Mouse (Mus musculus) kidney, postnatal 10 days (tissue): ENCODE data around the gene Pop4.
"Not testable (repeated sequence)": the region's sequence is repeated elsewhere in the genome, so short reads cannot be mapped to it uniquely, and the experiment has no call there.

Experiments
- DNase-seq: peaks from one replicate; pipeline ENCODE4 v3.0.0; 2021; ENCODE audit warnings: mixed read lengths

Gene Pop4

DNA sequence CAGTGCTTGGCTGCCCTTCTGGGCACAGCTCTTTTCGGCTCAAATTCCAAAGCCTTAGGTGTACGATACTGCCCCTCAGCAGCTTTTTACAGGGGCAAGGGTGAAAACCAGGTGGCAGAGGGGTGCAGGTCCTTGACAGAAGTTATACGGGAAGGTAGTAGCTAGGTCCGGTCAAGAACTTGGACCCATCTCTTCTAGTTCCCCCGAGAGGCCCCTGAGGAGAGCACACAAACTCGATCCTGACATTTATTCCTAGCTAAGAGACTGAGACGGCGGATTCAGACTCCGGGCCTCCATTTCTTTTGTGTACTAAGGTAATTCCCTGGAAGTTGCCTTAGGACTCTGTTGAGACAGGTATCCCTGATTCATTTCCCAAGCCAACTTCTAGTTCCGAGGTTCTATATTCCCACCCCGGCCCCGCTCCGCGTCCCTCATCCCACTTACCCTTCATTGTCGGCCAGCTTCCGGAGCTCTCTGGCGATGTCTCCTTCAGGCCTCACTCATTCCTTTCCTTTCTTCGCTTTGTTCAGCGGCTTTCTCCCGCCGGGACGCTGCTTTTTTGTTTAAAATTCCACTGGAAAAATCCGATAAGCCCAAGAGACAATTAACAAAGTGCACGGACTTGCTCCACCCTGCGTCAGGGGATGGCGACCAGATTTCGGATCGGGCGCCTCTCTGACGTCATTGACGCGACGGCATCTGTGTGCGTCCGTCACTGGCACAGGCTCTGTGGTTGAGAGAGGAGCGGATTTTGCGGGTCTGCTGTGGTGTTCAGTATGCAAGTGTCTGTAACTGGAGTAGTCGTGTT is at the start of gene Pop4:
Gene Pop4, minus strand, starts transcription at position 721 of the 808 bp plus-strand sequence.
- peak; percentile 96 for DNase-seq

DNA sequence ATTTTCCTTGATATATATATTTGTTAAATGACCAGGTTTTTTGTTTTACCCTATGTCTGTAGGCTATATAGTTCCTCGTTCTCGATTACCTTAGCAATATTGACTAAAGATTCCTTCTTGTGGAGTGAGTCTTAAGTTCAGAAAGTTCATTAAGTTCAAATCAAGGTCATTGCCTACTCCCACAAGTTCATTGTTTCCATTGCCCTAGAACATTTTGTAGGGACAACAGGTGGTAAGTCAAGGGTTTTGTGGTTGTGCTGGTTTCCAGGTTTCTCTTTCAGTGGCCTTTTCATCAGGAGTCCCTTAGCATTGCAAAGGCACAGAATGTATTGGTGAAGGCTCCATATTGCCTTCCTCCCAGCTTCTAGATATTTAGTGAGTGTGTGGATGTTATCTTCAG is 49.4 kb upstream of the Pop4 start:
- no peak for DNase-seq

DNA sequence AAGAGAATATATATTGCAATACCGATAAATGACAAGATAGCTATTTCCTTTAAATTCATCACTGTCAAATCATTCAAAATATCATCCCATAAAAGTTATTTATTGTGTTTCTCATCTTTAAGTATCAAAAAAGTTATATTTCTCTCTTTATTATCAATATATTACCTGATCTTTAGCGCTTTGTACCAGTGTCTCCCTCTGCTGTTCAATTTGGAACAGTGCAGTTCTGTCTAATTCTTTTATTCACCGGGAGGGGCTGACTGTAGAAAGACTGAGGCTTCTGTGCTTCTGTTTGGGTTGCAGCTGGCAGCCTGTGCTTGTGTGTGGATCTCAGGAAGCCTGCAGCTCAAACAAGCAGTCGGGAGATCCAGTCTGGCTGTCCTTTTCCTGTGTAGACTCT is 11.0 kb upstream of the Pop4 start:
- not testable (repeated sequence) for DNase-seq

DNA sequence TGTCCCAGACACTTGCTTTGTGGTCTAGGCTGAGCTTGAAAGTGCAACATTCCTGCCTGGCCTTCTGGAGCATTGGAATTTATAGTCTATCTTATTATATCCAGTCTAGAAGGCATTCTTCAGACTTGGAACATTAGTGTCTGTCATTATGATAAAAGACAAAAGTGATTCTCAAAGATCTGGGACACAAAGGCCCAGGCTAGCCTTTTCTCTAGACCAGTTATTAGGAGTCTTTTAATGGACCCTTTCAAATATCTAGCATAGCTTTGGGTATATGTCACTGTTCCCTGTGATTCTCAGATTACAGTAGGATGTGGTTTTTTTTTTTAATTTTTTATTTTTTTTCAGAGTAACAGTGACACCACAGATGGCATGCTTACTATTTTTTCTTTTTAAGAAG is 1.3 kb upstream of the Pop4 start:
- no peak for DNase-seq

DNA sequence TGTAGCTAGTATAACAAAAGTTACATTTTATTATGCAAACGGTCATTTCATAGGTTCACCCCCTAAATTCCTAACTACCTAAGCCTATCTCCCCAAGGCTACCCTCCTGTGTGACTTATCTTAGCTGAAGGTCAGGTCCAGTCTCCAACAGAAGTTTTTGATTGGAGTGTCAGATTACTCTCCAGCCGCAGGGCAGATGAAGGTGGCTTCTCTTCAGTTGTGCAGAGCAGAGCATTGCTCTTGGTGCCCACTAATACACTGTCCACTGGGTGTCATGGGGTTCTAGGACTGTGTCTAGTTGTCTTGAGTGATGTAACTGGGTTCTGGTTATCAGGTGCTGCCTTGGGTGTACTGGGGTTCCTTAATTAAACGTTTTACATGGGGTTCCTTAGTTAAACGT is 636 bp upstream of the Pop4 start:
- no peak for DNase-seq

DNA sequence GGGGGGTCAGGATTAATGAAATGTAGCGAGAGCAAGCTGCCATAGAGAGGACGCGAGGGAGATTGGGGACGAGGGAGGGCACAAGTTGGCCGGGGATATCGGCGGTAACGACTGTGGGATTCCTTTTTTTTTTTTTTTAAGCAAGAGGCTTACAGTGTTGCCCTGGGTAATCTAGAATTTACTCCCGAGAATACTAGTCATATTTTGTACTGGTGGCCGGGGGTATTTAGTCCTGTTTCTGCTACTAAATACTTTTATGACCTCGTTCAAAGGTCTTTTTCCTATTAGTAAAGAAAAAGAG is 238 bp upstream of the Pop4 start:
- DNase-seq = no peak

DNA sequence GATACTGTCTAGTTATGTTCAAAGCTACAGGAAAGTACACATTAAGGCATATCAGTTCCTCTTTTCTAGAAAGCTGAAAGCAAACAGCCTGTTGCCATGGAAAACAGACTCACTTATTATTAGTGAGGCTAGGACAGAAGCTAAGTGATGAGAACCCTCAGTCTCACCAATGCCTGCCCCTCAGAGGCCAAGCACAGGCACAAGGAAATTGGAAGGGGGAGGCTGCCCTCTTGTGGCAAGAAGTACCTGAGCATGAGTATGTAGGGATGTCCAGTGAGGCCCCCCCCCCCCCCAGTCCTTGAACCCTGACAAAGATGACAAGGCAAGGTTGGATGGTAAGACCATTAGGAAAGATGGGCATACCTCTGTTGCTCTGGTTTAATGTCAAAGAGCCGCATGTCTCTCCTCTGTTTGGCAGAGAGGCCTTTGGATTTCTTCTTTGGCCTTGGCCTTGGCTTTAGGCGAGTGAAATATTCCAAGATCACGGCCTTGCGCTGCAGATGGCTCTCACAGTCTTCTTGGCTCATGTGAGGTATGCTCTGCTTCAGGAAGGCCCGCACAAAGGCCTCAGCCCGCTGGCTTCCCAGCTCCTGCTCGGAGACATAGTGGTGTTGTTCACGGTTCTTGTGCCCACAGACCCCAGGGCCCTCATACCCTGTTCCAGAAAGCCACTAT is 4.1 kb downstream of the Pop4 start:
- DNase-seq = peak; percentile 63

DNA sequence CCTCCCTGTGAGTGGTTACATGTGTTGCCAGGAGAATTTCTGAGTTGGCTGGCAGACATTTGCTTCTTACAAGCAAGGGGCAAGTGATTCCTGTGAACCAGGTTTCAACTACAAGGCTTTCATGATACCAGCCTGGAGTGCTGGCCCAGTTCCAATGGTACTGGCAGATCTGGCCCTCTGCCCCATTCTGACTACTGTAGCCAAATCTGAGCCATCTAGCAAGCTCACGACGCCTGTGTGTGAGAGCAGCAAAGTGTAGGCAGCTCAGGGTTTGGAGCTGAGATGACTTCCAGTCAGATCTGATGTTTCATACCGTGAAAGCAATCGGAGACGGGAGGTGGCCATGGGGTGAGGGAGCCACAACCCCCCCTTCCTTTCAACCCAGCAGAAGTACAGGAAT is 8.8 kb downstream of the Pop4 start:
- DNase-seq = peak; percentile 10

DNA sequence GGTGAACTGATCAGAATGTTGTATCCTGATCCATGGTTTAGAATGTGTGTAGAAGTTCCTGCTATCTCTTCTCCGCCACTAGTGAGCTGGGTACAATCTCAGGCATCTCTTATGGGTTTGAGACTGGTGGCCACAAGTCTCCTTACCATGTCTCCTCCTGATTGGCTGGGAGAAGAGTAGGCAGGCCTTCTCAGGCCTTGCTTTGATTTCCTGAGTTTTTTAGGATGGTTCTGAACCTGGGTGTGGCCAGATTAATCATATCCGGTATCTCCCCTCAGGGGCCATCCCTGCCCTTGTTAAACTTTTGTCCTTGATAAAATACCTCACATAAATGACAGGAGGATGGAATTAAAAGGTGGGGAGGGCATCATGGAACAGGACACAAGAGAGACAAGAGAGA is 11.6 kb downstream of the Pop4 start:
- DNase-seq = no peak

DNA sequence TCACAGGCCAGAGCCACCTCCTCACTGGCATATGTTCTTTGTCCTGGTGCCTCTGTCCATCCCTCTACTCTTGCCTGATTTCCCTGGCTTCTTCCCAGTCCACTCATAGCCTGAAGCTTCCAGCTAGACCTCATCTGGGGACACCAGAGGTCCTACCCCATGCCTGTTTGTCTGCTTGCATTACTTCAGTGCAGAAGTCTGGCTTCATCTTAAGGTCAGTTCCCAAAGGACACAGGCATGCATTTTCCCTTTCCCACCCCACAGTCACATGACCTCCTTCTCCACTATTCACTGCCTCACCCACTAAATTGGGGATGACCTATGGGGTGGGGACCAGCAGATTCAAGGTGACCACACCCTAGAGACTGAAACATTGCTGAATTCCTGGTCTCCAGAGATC is 17.8 kb downstream of the Pop4 start:
- DNase-seq = no peak

DNA sequence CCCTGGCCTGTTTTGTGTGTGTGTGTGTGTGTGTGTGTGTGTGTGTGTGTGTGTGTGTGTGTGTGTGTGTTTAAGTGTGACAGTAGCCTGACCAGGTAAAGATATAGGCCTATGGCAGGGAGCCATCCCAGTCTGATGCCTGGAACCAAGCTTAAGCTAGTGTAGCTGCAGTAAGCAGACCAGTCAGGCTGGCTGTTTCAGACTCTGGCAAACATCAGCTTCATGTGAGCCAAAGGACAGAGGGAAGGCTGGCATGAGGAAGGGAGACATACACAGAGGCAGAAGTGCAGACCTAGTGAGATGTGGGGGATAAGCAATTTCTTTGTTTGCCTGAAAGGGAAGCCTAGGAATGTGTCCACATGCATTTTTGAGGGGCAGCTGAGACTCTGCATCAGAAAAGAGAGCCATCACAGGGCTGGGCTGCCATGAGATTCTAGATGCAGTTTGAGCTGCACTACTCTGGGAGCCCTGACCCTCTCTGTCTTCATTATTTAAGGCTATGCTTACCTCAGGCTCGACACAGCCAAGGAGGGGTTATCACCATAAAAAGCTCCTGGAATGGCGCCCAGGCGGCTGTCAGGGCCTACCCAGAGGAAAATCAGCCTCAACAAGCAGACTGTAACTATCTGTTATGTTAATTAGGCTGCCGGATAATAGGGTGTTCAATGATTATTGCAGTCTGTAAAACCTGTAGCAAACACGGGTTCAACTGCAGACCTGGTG is 19.6 kb downstream of the Pop4 start:
- DNase-seq = peak; percentile 50

DNA sequence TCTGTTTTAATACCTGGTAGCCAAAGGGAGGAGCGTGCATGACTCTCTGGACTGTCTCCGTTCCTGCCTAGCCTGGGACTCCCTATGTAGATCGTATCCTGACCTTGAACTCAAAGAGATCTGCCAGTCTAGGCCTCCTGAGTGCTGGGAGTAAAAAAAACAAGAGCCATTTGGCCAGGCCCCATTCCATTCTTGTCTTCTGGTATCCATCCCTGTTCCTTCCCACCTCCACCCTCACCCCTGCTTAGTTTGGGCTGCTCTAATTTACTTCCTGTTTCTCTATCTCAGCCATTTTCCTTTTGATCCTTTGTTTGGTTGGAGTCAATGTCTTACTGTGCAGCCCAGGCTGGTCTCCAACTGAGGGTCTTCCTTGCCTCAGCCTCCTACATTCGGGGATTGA is 28.8 kb downstream of the Pop4 start:
- DNase-seq = no peak

DNA sequence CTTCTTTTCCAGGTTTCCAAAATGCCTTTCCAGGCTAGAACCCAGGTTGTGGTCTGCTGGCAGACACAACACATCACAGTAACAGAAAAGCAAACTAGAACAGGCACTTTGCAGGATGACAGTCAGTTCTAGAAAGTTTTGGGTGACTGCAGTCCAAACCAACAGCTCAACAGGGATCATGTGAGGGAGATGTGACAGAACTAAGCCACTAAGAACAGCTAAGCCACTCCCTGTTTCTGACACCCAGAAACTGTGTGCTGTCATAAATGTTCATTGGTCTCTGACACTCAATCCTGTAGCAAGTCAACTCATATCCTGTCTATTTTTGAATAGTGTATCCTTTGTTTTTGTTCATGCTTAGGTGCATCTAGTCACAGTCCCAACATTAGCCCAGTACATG is 34.1 kb downstream of the Pop4 start:
- DNase-seq = no peak

DNA sequence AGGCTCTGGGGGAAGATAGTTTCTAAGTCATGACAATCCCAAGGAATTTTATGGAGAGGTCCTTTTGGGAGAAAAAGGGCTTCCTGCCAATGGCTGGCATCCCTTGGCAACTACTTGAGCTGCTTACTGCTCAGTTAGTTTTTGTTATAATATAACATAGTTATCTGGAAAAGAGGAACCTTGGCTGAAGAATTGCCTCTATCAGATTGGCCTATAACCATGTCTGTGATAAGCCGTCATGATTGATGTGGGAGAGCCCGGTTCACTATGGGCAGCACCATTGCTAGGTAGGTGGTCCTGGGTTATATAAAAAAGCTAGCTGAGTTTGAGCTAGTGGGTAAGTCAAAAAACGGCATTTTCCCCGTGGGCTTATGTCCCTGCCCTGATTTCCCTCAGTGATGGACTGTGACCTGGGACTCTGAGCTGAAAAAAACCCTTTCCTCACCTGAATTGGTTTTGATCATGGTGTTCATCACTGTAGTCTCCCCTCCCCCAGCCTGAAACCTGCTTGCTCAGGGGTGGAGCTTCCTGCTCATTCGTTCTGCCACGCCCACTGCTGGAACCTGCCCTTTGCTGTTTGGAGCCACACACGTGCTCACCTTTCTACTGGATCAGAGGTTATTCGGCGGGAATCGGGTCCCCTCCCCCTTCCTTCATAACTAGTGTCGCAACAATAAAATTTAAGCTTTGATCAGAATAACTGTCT is 34.7 kb downstream of the Pop4 start:
- DNase-seq = no peak

DNA sequence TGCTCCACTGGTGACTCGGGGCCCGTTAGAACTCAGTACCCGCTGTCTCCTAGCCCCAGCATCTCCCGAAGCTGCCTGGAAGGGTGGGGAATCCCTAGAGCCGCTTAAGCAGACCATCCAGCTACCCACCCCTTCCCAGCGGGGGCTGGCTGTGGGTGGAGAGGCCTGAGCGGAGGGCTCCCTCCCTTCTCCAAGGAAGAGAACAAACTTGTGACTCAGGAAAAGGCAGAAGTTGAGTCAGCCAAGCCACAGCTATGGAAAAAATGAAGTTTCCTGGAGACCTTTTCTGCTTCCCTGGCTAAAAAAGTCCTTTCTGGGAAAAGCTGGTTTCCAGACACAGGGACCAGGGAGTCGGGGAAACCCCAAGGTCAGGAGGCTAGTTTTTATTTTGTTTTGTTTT is 40.9 kb downstream of the Pop4 start:
- peak; percentile 60 for DNase-seq

DNA sequence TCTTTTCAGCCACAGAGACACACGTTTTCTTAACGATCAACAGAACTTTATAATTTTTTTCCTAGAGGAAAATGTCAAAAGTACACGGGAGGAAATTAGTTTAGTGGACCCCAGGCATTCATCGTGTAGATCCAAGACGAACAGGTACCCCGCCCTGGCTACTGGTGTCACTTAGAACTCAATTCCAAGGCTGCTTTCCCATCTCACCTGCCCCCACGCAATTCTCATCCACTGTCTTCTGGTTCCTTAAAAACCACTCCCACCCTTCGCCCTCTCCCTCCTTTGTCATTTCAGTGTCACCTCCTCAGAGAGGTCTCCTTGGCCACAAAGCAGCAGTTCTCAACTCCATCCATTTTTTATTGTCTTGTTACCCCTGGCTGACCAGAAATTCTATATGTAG is 42.9 kb downstream of the Pop4 start:
- DNase-seq = no peak

DNA sequence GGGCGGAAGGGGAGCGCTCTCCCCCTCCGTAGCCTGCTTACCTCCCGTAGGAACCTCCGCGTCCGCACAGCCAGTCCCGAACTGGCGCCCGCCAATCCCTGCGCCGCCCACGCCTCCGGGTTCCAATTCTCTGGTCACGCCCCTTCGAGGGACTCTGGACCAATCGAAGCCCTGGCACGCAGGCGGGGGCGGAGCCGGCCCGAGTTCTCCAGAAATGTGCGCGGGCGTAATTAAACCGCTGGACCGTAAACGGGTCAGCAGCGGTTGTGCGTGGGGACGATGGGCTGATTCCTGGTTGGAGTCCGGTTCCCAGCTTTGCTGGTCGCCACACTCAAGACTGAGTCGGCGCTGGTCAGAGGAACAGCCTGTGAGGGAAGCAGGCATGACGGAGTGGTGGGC is 43.3 kb downstream of the Pop4 start, which contains the start of gene Plekhf1:
Gene Plekhf1, minus strand, starts transcription at position 117 of the 399 bp plus-strand sequence.
- DNase-seq = peak; percentile 98

DNA sequence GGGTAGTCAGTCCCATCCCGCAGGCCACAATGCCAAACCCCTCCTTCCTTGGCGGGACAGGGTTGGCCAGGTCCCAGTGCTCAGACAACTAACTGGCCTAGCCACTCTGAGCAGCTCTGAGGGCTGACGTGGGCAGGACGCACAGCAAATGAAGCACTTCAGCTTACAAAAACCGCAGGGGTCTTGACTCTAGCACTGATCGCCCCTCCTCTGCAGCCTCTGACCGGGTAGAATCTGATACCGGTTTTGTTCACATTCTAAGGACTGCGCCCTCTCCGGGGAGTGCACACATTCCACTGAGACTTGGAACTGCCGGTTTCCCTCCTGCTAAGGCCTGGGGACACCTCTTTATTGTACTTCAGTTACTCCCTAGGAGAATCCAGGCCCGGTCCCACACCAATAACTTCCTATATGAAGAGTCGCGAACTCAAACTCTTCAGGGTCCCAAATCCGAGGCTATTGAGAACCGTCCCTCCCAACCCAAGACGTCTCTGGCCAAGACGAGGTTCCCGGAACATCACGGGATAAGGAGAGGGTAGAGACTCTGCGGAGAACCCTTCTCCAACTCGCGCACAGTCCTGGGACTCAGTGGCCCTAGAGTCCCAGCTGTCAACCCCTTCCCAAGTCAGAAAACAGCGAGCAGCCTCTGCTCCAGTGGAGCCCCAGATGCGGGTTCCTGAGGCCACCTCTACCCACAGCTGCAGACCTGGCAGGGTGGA is 43.9 kb downstream of the Pop4 start:
- peak; percentile 83 for DNase-seq

DNA sequence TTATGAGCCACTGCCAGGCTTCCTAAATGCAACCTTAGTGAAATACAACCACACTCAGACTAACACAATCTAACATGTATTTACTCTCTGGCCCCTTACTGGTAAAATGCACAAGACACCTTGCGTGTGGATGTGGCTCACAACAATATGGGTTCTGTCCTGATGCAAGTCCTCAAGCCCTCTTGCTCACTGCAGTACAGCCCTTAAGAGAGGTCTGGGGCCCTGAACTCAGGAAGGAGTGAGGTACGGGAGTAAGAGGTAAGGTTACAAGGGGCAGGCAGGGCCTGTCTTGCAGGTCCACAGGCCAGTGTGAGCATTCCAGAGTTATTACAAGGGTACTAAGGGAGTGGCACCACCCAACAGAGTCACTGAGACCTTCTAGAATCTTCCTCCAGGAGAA is 45.0 kb downstream of the Pop4 start:
- DNase-seq = no peak

DNA sequence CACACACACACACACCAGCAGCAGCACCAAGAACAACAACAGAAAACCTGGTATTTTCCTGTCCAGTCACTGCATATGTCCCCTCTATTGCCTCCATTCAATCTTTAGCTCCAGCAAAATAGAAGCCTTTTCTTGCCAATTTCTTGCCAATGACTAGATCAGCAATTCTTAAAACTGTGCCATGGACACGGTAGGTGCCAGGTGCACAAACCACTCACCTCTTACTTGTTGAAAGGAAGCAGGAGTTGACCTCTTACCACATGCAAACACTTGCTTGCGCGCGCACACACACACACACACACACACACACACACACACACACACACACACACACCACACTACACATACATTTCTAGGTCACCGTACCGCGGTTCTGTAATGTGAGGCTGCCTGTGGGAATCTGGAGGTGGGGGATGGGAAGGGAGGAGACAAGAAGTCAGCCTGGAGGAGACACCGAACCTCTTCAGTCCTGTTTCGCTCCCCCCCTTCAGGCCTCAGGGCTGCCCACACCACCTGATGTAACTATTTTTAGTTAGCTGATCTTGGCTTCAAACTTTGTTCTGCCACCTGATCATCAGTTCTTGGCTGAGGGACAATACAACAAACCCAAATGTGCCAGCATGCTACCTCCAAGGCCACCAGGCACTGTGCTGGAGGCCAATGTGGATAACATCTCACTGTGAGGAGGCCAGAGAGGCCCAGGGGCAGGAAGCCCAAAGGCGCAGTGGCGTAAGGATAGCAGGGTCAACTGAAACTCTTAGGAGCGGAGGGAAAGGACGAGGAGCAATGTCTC is 46.5 kb downstream of the Pop4 start:
- DNase-seq = no peak

DNA sequence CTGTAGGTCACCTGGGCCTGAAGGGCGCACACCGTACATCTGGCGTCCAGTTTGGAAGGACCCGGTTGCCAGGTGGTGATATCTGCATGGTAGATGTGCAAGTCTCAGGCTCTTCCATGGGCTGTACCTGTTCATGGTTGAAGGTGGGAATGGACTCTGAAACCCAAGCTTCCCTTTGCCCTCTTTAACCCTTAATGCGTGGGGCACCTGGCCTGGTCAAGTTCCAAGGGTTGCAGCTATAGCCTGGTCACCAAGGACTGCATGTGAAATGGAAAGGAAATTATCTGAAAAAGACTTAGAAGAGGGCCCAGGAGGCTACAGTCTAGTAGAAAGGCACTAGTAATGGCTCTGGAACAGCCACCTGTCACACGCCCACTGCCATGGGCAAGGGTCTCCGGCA is 50.4 kb downstream of the Pop4 start:
- no peak for DNase-seq

DNA sequence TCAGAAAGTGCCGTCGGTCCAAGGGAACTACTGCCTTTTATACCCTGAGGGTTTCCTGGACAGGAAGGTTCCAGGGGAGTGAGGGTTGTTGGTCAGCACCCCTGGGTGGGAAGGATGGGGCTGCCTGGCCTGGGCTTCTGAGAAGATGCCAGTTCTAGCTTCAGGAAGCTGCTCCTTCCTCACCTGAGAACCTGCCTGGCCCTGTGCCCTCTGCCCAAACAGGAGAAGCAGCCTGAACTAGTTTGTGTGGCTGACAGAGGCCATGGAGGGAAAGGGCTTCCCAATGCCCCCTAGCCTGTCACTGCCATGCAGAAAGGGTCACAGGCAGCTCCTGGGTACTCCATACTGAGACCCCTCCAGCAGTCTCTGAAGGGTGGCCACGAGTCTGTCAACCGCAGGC is 51.7 kb downstream of the Pop4 start:
- DNase-seq = no peak
